Mouse (Mus musculus) forebrain, embryonic 14.5 days (tissue): ENCODE data around the gene Hsdl2. TPM values are rescaled to one million over a fixed set of nuclear protein-coding genes. Genes with fewer than 3 reads are reported as not detected.

Experiments
- ATAC-seq: fragments of 200-750 bp; cut with Nextera tagmentation; 2 replicates; pipeline ENCODE4 v1.8.0; 2017; ENCODE audit warnings: mild to moderate bottlenecking, moderate library complexity
- DNase-seq: peaks from one replicate; pipeline ENCODE4 v3.0.0-alpha.2; 2015; ENCODE audit warnings: low spot score
- H3K27ac ChIP-seq: fragments of 300-500 bp; sonication (generic); 2 replicates; pipeline ENCODE4 v1.5.1; 2014; ENCODE audit warnings: low read depth, mild to moderate bottlenecking, control low read depth, low read length, moderate library complexity
- H3K27me3 ChIP-seq: fragments of 300-500 bp; sonication (generic); replicated peaks from 2 replicates; pipeline ENCODE4 v1.6.1; 2014; ENCODE audit warnings: low read length, control low read depth, mixed read lengths; ENCODE audit not compliant: control insufficient read depth, insufficient read depth
- H3K36me3 ChIP-seq: fragments of 300-500 bp; sonication (generic); 2 replicates; pipeline ENCODE4 v1.6.1; 2014; ENCODE audit warnings: low read length, control low read depth; ENCODE audit not compliant: control insufficient read depth, insufficient read depth
- H3K4me1 ChIP-seq: fragments of 300-500 bp; sonication (generic); 2 replicates; pipeline ENCODE4 v1.6.1; 2014; ENCODE audit warnings: antibody characterized with exemption, low read length, control low read depth; ENCODE audit not compliant: control insufficient read depth, insufficient read depth
- H3K4me2 ChIP-seq: fragments of 300-500 bp; sonication (generic); 2 replicates; pipeline ENCODE4 v1.6.1; 2014; ENCODE audit warnings: mild to moderate bottlenecking, control low read depth, low read length
- H3K4me3 ChIP-seq: fragments of 300-500 bp; sonication (generic); 2 replicates; pipeline ENCODE4 v1.5.1; 2014; ENCODE audit warnings: low read depth, low read length, control low read depth
- H3K9ac ChIP-seq: fragments of 300-500 bp; sonication (generic); 2 replicates; pipeline ENCODE4 v1.6.1; 2014; ENCODE audit warnings: mild to moderate bottlenecking, low read length, control low read depth, moderate library complexity
- H3K9me3 ChIP-seq: fragments of 300-500 bp; sonication (generic); replicated peaks from 2 replicates; pipeline ENCODE4 v1.6.1; 2016; ENCODE audit warnings: low read length, control low read depth, mixed read lengths; ENCODE audit not compliant: control insufficient read depth
- WGBS: fragments of 180-500 bp; shearing (Covaris S2); extraction: QIAGEN DNeasy Blood & Tissue Kit; methylation state at CpG from one replicate; pipeline ENCODE4 v1.1.7; 2014; 5-methylcytosine and 5-hydroxymethylcytosine counted together
- polyA plus RNA-seq: library from polyadenylated mRNA; unstranded; fragments of >200 nt; fragmentation: Nextera tagmentation; extraction: Ambion mirVana; gene quantifications from 2 replicates; pipeline ENCODE4 v1.2.1, GENCODE M21; 2014

The Hsdl2 gene
- polyA plus RNA-seq, 1 experiment from 2014 or later: 18.6 TPM

DNA sequence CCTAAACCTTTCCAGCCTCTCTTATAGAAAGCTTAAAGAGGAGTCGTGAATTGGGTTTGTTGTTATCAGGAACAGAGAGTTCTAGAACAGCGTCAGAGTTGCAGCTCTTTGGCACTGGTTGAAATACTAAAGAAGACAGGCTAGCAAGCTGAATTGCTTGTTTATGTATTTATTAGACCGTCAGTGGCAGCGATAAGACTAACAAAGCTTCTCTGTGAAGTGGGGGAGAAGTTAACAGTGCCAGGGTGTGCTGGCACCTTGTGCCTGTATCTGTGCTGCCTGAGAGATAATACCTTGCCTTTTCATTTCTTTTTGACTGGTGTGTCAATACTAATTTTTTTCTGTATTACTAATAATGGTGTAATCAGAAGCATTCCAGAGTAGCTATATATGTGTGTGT lies 46.9 kb downstream of the Hsdl2 start:
- ATAC-seq (no peak), DNase-seq (no peak)
- H3K27ac ChIP-seq: no peak overlapping the region
- H3K4me1 ChIP-seq: peaks cover 13% of the 10 kb centered on the region; the same call in 1 of the 2 replicates
- H3K9me3 ChIP-seq: no peaks in the 10 kb centered on the region
- H3K27me3 ChIP-seq: no peaks in the 10 kb centered on the region
- 38% methylated on average over 4 of the region's 4 CpGs for WGBS
- H3K4me2 ChIP-seq: 0 out of 2 replicates have a peak overlapping the region, but pooled peaks have one; percentile 2
- H3K9ac ChIP-seq: no peak overlapping the region
- H3K36me3 ChIP-seq: no peaks in the 10 kb centered on the region
- H3K4me3 ChIP-seq: no peak overlapping the region

DNA sequence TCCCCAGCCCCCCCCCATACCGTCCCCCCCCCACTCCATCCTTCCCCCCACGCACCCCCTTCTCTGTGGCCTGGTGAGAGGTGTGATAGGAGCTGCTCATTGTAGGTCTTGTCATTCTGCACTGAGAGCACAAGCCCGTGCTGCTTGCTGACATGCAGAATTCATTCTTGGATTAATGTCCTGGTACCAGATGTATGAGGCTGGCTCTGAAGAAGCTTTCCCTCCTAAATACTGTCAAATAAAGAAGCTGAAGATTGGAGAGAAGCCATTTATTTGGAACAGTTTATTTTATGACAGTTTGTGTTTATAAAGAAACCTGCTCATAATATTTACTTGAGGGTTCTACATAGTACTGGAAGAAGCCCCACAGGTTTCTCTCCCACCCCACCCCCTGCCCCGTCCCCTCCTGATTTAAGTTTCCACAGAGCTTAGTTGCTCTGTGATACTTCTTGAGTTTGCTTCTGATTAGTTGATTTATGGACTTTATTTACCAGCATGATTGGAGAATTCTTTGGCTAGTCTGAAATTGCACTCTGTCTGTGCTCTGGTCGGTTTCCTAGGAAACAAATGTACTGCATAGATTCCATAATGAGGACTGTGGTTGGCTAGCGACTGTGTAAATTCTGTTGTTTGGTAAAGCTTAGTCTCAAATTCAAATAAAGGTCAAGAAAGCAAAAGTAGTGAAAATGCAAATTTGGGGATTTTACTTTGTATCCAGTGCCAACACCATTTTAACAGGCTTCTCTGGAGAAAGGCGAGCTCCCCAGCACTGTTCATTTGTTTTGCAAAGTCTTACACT lies 47.9 kb downstream of the Hsdl2 start:
- no peak overlapping the region for H3K9ac ChIP-seq
- H3K4me2 ChIP-seq: no peak overlapping the region
- no peak; the same call in 1 of the 2 replicates for ATAC-seq
- H3K4me3 ChIP-seq: no peak overlapping the region
- peak; percentile 79 for DNase-seq
- H3K4me1 ChIP-seq: peaks cover 13% of the 10 kb centered on the region; the same call in 1 of the 2 replicates
- no peaks in the 10 kb centered on the region for H3K9me3 ChIP-seq
- no peaks in the 10 kb centered on the region for H3K36me3 ChIP-seq
- no peak overlapping the region for H3K27ac ChIP-seq
- 8% methylated on average over 7 of the region's 7 CpGs for WGBS
- no peaks in the 10 kb centered on the region for H3K27me3 ChIP-seq

- peaks cover 13% of the 10 kb centered on the region; the same call in 1 of the 2 replicates for H3K4me1 ChIP-seq
- no peak overlapping the region for H3K9ac ChIP-seq
- no peak overlapping the region for H3K4me2 ChIP-seq
- H3K4me3 ChIP-seq: no peak overlapping the region
- H3K27ac ChIP-seq: no peak overlapping the region
- 61% methylated on average over 9 of the region's 9 CpGs for WGBS
- DNase-seq: no peak
- no peaks in the 10 kb centered on the region for H3K36me3 ChIP-seq
- ATAC-seq: no peak
- H3K27me3 ChIP-seq: no peaks in the 10 kb centered on the region
- H3K9me3 ChIP-seq: no peaks in the 10 kb centered on the region
Measured at GRCm38 (mm10) chr4:59630122-59630521, 48.8 kb downstream of the Hsdl2 start.

DNA sequence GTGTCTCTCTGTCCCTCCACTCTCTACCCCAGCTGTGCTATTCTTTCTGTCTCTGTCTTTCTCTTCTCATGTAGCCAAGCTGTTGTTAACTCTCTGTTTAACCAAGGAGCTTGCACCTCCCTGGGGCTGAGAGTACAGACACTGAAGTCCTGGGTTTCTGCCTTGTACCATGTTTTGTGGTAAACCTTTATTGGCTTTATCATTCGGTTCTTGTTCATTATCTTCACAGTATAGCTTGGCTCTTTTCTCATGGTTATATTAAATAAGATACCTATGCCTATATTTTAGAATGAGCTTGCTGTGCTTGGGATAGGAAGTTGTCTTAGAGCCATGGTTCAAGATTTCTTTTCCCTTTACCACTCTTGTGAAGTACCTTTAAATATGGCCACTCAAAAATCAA lies 53.2 kb downstream of the Hsdl2 start:
- Histone ChIP-seq H3K4me1 (peaks cover 6% of the 10 kb centered on the region; the same call in 1 of the 2 replicates), H3K9me3 (no peaks in the 10 kb centered on the region), H3K4me2 (no peak overlapping the region), H3K4me3 (no peak overlapping the region), H3K9ac (no peak overlapping the region), H3K36me3 (no peaks in the 10 kb centered on the region), H3K27ac (no peak overlapping the region), H3K27me3 (no peaks in the 10 kb centered on the region)
- ATAC-seq (no peak), DNase-seq (no peak)
- WGBS: 73% methylated on average over 1 of the region's 1 CpGs

DNA sequence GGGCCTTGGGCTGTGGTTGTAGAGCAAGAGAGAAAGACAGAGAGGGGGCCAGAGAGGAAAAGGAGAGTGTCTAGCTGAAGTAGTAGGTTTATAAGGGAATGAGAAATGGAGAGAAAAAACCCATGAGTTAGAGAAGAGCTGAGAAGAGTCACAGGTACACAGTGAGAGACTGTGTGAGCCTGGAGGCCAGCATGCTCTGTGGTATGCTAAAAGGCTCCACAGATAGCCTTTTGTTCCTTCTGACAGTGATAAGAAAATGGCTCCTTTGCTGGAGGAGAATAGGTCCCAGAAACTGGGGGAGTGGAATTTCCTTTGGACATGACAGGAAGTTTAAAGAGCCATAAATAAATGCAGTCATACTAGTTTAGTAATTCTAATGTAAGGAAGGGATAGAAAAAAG lies 57.8 kb downstream of the Hsdl2 start:
- DNase-seq: no peak
- H3K27ac ChIP-seq: no peak overlapping the region
- H3K9ac ChIP-seq: no peak overlapping the region
- H3K4me2 ChIP-seq: no peak overlapping the region
- no peaks in the 10 kb centered on the region for H3K27me3 ChIP-seq
- H3K9me3 ChIP-seq: no peaks in the 10 kb centered on the region
- ATAC-seq: no peak
- H3K36me3 ChIP-seq: no peaks in the 10 kb centered on the region
- no peaks in the 10 kb centered on the region for H3K4me1 ChIP-seq
- no peak overlapping the region for H3K4me3 ChIP-seq

DNA sequence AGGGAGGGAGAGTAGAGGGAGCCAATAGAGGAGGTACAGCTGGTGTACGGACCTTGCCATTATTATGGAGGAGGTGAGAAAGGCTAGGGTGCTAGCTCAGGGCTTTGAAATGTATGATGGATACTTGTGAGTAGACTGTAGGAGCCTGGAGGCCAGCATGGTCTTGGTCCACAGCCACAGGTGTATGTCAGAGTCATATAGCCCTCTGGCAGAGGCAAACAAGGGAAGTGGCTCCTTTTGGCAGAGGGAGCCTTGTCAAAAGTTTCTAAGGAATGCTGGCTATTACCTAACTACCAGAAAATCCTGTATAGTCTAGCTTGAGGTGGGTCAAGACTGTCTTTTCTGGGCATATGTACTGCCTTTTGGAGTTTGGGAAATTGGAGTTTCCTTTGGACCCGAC lies 59.4 kb downstream of the Hsdl2 start:
- no peak overlapping the region for H3K4me3 ChIP-seq
- H3K27me3 ChIP-seq: no peaks in the 10 kb centered on the region
- no peak overlapping the region for H3K9ac ChIP-seq
- no peaks in the 10 kb centered on the region for H3K9me3 ChIP-seq
- DNase-seq (no peak), ATAC-seq (no peak)
- 97% methylated on average over 2 of the region's 2 CpGs for WGBS
- no peaks in the 10 kb centered on the region for H3K4me1 ChIP-seq
- H3K27ac ChIP-seq: no peak overlapping the region
- H3K4me2 ChIP-seq: no peak overlapping the region
- no peaks in the 10 kb centered on the region for H3K36me3 ChIP-seq

- no peak overlapping the region for H3K27ac ChIP-seq
- H3K4me2 ChIP-seq: no peak overlapping the region
- no peaks in the 10 kb centered on the region for H3K27me3 ChIP-seq
- no peaks in the 10 kb centered on the region for H3K9me3 ChIP-seq
- H3K4me1 ChIP-seq: no peaks in the 10 kb centered on the region
- no peak overlapping the region for H3K4me3 ChIP-seq
- WGBS: 90% methylated on average over 3 of the region's 3 CpGs
- no peak overlapping the region for H3K9ac ChIP-seq
- ATAC-seq: no peak
- no peak for DNase-seq
- H3K36me3 ChIP-seq: no peaks in the 10 kb centered on the region
Measured at GRCm38 (mm10) chr4:59642039-59642438, 60.7 kb downstream of the Hsdl2 start.

DNA sequence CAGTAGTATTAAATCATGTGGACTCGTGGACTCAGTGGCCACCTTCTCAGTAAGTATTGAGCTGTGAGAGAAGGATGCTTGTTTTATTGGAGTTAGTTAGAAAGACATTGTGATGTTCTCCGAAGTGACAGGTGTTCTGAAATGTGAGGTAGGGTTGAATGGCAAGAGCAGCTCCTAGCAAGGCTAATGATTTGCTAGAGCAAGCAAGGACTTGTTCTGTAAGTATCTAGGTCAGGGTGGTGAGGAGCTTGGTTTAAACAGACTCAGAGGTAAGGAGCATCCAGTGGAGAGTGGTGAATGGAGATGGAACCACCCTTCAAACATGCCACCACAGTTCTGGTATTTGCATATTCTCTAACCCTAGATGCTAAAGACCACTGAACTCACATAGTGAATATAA lies 61.3 kb downstream of the Hsdl2 start:
- ATAC-seq: no peak
- Histone ChIP-seq H3K27me3 (no peaks in the 10 kb centered on the region), H3K27ac (no peak overlapping the region), H3K4me1 (no peaks in the 10 kb centered on the region), H3K36me3 (no peaks in the 10 kb centered on the region), H3K4me2 (no peak overlapping the region), H3K4me3 (no peak overlapping the region), H3K9me3 (no peaks in the 10 kb centered on the region), H3K9ac (no peak overlapping the region)
- 94% methylated on average over 2 of the region's 2 CpGs for WGBS
- no peak for DNase-seq

GRCm38 (mm10) chr4:59644431-59644830 lies 63.1 kb downstream of the Hsdl2 start:
- H3K4me1 ChIP-seq: no peaks in the 10 kb centered on the region
- H3K36me3 ChIP-seq: no peaks in the 10 kb centered on the region
- H3K4me2 ChIP-seq: no peak overlapping the region
- no peak overlapping the region for H3K4me3 ChIP-seq
- no peak overlapping the region for H3K27ac ChIP-seq
- no peaks in the 10 kb centered on the region for H3K27me3 ChIP-seq
- H3K9me3 ChIP-seq: no peaks in the 10 kb centered on the region
- WGBS: 83% methylated on average over 3 of the region's 3 CpGs
- DNase-seq: no peak
- ATAC-seq: peak; percentile 35; the same call in 1 of the 2 replicates
- H3K9ac ChIP-seq: no peak overlapping the region
